Mouse (Mus musculus) liver, embryonic 12.5 days (tissue): ENCODE results near the gene Ercc1. TPM values are rescaled to one million over a fixed set of nuclear protein-coding genes. Genes with fewer than 3 reads are reported as not detected.

Experiments
- ATAC-seq: fragments of 200-750 bp; cut with Nextera tagmentation; 2 replicates; pipeline ENCODE4 v1.8.0; 2017; ENCODE audit warnings: moderate number of reproducible peaks, mild to moderate bottlenecking, moderate library complexity
- H3K27ac ChIP-seq: fragments of 300-500 bp; sonication (generic); 2 replicates; pipeline ENCODE4 v1.5.1; 2016; ENCODE audit warnings: mild to moderate bottlenecking
- H3K27me3 ChIP-seq: fragments of 300-500 bp; sonication (generic); replicated peaks from 2 replicates; pipeline ENCODE4 v1.6.1; 2016; ENCODE audit warnings: mild to moderate bottlenecking, moderate library complexity
- H3K36me3 ChIP-seq: fragments of 300-500 bp; sonication (generic); 2 replicates; pipeline ENCODE4 v1.6.1; 2016; ENCODE audit warnings: mild to moderate bottlenecking, moderate library complexity
- H3K4me1 ChIP-seq: fragments of 300-500 bp; sonication (generic); 2 replicates; pipeline ENCODE4 v1.6.1; 2016
- H3K4me2 ChIP-seq: fragments of 300-500 bp; sonication (generic); 2 replicates; pipeline ENCODE4 v1.6.1; 2016; ENCODE audit warnings: mild to moderate bottlenecking, moderate library complexity
- H3K4me3 ChIP-seq: fragments of 300-500 bp; sonication (generic); 2 replicates; pipeline ENCODE4 v1.5.1; 2016; ENCODE audit warnings: mild to moderate bottlenecking, moderate library complexity
- H3K9ac ChIP-seq: fragments of 300-500 bp; sonication (generic); 2 replicates; pipeline ENCODE4 v1.6.1; 2016; ENCODE audit warnings: mild to moderate bottlenecking, moderate library complexity
- H3K9me3 ChIP-seq: fragments of 300-500 bp; sonication (generic); replicated peaks from 2 replicates; pipeline ENCODE4 v1.6.1; 2016; ENCODE audit warnings: mild to moderate bottlenecking, moderate library complexity
- WGBS: fragments of 180-500 bp; shearing (Covaris S2); methylation state at CpG from one replicate; pipeline ENCODE4 v1.1.7; 2016; ENCODE audit not compliant: insufficient replicate concordance; 5-methylcytosine and 5-hydroxymethylcytosine counted together
- polyA plus RNA-seq: library from polyadenylated mRNA; unstranded; fragments of >200 nt; fragmentation: Nextera tagmentation; extraction: Ambion mirVana; gene quantifications from 2 replicates; pipeline ENCODE4 v1.2.1, GENCODE M21; 2016

Gene Ercc1
- polyA plus RNA-seq, 1 experiment from 2014 or later, result 31.5 TPM

DNA sequence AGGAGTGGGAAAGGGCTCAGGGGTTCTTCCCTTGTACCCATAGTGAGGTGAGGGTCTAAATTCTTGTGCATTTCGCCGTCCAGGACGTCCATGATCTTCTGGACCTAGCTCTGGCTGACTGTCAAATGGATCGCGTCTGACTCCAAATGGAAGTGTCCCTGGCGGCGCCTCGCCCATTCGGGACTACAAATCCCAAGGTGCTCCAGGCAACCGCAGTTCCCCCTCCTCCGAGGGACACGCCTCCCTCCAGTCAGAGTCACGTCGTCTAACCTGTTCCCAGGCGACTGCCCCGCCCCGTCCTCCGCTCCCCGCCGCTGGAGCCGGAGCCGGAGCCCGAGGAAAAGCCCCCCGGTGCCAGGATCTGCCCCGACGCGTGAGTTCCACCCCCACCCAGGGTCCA, 16.4 kb downstream of the Ercc1 start:
- peaks cover 64% of the 10 kb centered on the region for H3K4me1 ChIP-seq

GRCm38 (mm10) chr7:19361720-19362119, 17.1 kb downstream of the Ercc1 start:
- H3K36me3 ChIP-seq, result peaks cover 14% of the 10 kb centered on the region
- H3K4me2 ChIP-seq, result peak overlapping the region; percentile 100
- peak overlapping the region; percentile 77 for H3K9ac ChIP-seq
- 10% methylated on average over 16 of the region's 16 CpGs for WGBS
- H3K9me3 ChIP-seq, result no peaks in the 10 kb centered on the region
- ATAC-seq, result no peak
- peak overlapping the region; percentile 43 for H3K27ac ChIP-seq
- H3K27me3 ChIP-seq, result peaks cover 17% of the 10 kb centered on the region
- peaks cover 60% of the 10 kb centered on the region for H3K4me1 ChIP-seq
- H3K4me3 ChIP-seq, result peak overlapping the region; percentile 72

More for the DNA sequence above, 16.4 kb downstream of the Ercc1 start:
- H3K9ac ChIP-seq, result peak overlapping the region; percentile 77
- H3K27ac ChIP-seq, result peak overlapping the region; percentile 82
- WGBS, result 2% methylated on average over 27 of the region's 27 CpGs
- no peaks in the 10 kb centered on the region for H3K9me3 ChIP-seq
- peak overlapping the region; percentile 72 for H3K4me3 ChIP-seq
- H3K36me3 ChIP-seq, result peaks cover 21% of the 10 kb centered on the region
- H3K27me3 ChIP-seq, result peaks cover 17% of the 10 kb centered on the region
- peak overlapping the region; percentile 100 for H3K4me2 ChIP-seq
- ATAC-seq, result peak; percentile 80

DNA sequence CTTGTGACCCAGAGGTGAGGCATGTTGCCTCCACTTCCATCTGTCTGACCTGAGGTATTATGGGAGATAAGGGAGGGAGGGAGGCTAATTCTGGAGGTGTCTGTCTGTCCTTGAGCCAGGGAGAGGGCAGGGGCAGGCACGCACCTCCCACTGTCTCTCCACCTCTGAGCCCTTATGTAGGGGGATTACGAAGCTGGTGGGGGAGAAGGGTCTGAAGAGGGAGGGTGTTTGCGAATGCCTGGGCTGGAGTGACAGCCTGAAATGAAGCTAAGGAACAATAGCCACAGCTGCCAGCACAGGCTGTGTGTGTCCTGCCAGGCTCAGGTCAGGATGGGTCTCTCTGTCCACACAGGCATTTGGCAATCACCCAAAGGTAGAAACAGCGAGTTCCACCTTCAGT, 17.7 kb downstream of the Ercc1 start:
- Histone ChIP-seq H3K27ac (no peak overlapping the region), H3K36me3 (peaks cover 9% of the 10 kb centered on the region), H3K27me3 (peaks cover 20% of the 10 kb centered on the region), H3K4me2 (peak overlapping the region; percentile 100), H3K4me1 (peaks cover 60% of the 10 kb centered on the region), H3K4me3 (no peak overlapping the region; the same call in 1 of the 2 replicates), H3K9me3 (no peaks in the 10 kb centered on the region), H3K9ac (peak overlapping the region; percentile 17; the same call in 1 of the 2 replicates)
- WGBS, result 40% methylated on average over 4 of the region's 4 CpGs
- no peak for ATAC-seq

- H3K27ac ChIP-seq, result no peak overlapping the region
- ATAC-seq, result no peak
- no peak overlapping the region for H3K9ac ChIP-seq
- peaks cover 52% of the 10 kb centered on the region for H3K4me1 ChIP-seq
- 4% methylated on average over 18 of the region's 18 CpGs for WGBS
- H3K9me3 ChIP-seq, result no peaks in the 10 kb centered on the region
- no peak overlapping the region for H3K4me3 ChIP-seq
- peak overlapping the region; percentile 20; the same call in 1 of the 2 replicates for H3K4me2 ChIP-seq
- no peaks in the 10 kb centered on the region for H3K36me3 ChIP-seq
- peaks cover 31% of the 10 kb centered on the region for H3K27me3 ChIP-seq
Observed at GRCm38 (mm10) chr7:19363881-19364280, 19.3 kb downstream of the Ercc1 start.

DNA sequence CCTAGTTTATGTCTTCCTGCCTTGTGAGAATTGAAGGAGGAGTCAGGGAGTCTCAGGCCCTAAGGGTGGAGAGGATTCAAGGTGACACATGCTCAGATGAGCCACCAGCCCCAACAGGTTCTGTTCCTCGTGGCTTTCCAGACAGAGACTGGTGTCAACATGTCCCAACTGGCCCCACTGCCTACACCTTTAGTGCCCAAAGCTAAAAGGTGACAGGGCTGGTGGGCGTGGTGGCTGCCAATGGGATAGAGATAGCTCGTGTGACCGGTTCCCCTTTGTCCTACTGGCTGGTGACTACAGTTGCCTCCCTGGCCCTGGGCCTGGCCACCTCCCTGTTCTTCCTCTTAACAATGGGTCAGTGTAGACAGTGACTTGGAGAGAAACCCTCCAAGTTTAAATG, 20.8 kb downstream of the Ercc1 start:
- Histone ChIP-seq H3K36me3 (no peaks in the 10 kb centered on the region), H3K9me3 (no peaks in the 10 kb centered on the region), H3K4me2 (no peak overlapping the region), H3K4me1 (peaks cover 49% of the 10 kb centered on the region), H3K9ac (no peak overlapping the region), H3K27ac (no peak overlapping the region), H3K4me3 (no peak overlapping the region), H3K27me3 (peaks cover 46% of the 10 kb centered on the region)
- ATAC-seq, result no peak
- WGBS, result 49% methylated on average over 4 of the region's 4 CpGs

DNA sequence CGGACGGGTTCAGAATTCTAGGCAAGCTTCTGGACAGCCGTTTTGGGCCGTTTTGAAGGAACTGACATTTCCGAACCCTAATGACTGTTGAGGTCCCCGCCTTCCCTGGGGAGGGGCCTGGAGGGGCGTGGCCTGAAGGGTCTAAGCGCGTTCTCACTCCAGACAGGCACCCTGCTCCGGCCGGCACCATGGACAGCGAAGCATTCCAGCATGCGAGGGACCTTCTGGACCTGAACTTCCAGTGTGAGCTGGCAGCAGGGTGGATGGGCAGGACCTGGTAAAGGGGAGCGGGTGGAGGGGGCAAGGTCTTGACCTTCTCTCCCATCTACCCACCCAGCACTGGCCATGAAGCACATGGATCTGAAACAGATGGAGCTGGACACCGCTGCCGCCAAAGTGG, 23.8 kb downstream of the Ercc1 start:
- Histone ChIP-seq H3K27me3 (peaks cover 52% of the 10 kb centered on the region), H3K27ac (no peak overlapping the region), H3K4me3 (no peak overlapping the region), H3K4me1 (peaks cover 25% of the 10 kb centered on the region), H3K9me3 (no peaks in the 10 kb centered on the region), H3K4me2 (0 out of 2 replicates have a peak overlapping the region, but pooled peaks have one; percentile 4), H3K9ac (no peak overlapping the region), H3K36me3 (no peaks in the 10 kb centered on the region)
- WGBS, result 19% methylated on average over 16 of the region's 16 CpGs
- ATAC-seq, result no peak

DNA sequence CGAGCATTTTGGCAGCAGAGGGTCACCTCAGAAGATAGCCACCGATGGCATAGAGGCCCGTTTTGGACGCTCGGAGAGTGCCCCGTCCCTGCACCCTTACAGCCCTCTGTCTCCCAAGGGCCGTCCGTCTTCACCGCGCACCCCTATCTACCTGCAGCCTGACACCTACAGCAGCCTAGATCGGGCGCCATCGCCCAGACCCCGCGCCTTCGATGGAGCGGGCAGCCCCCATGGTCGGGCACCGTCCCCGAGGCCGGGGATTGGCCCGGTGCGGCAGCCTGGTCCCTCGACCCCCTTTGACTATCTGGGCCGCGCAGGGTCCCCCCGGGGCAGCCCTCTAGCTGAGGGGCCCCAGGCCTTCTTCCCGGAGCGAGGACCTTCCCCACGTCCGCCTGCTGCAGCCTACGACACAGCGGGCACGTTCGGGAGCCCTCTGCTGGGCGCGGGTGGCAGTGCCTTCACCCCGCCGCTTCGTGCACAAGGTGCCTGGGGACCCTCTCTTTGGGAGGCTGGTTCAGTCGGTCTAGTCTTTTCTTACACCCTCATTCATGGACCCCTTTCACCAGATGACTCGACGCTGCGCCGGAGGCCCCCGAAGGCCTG, 25.3 kb downstream of the Ercc1 start:
- Histone ChIP-seq H3K27me3 (peaks cover 45% of the 10 kb centered on the region), H3K4me3 (peak overlapping the region; percentile 40), H3K4me2 (peak overlapping the region; percentile 74)

DNA sequence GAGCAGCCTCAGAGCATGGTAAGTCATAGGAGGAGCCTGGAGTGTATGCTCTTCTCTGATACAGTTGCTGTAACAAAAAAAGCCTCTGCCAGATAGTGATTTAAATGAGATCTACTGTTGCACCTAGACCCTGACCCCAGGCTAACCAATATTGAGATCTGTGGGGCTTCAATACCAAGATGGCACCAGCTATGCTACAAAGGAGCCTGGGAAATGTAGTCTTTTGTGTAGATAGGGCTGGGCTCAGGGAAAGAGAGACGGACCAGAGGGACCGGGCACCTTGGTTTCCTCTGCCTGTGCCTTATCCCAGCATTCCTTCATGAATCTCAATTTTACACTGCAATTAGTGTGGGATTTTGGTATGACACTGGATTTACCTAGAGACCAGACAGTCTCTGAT, 28.8 kb downstream of the Ercc1 start:
- no peaks in the 10 kb centered on the region for H3K36me3 ChIP-seq
- ATAC-seq, result no peak
- no peak overlapping the region for H3K4me3 ChIP-seq
- no peaks in the 10 kb centered on the region for H3K9me3 ChIP-seq
- no peak overlapping the region for H3K9ac ChIP-seq
- H3K4me1 ChIP-seq, result peaks cover 14% of the 10 kb centered on the region
- no peak overlapping the region for H3K4me2 ChIP-seq
- H3K27me3 ChIP-seq, result peaks cover 35% of the 10 kb centered on the region
- 84% methylated on average over 2 of the region's 2 CpGs for WGBS
- no peak overlapping the region for H3K27ac ChIP-seq

More for the DNA sequence above, 25.3 kb downstream of the Ercc1 start:
- Histone ChIP-seq H3K4me1 (peaks cover 16% of the 10 kb centered on the region), H3K9me3 (no peaks in the 10 kb centered on the region), H3K36me3 (no peaks in the 10 kb centered on the region), H3K27ac (no peak overlapping the region), H3K9ac (peak overlapping the region; percentile 41; the same call in 1 of the 2 replicates)
- ATAC-seq, result peak; percentile 19; the same call in 1 of the 2 replicates
- 12% methylated on average over 46 of the region's 46 CpGs for WGBS

DNA sequence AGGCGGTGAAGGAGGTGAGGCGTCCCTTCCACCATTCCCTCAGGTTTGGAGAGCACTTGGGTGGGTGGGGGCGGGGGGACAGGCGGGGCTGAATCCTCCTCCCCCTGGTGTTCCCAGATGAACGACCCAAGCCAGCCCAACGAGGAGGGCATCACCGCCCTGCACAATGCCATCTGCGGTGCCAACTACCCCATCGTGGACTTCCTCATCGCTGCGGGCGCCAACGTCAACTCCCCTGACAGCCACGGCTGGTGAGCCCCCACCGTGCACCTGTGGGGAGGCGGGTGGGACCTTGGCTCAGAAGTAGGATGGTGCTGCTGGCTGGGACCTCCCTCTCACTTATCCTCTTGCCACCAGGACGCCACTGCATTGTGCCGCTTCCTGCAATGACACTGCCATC, 30.8 kb downstream of the Ercc1 start:
- Histone ChIP-seq H3K27ac (no peak overlapping the region), H3K27me3 (peaks cover 15% of the 10 kb centered on the region), H3K36me3 (no peaks in the 10 kb centered on the region), H3K4me1 (peaks cover under 1% of the 10 kb centered on the region), H3K4me3 (no peak overlapping the region), H3K4me2 (no peak overlapping the region), H3K9ac (no peak overlapping the region), H3K9me3 (no peaks in the 10 kb centered on the region)
- no peak for ATAC-seq
- WGBS, result 73% methylated on average over 18 of the region's 18 CpGs

DNA sequence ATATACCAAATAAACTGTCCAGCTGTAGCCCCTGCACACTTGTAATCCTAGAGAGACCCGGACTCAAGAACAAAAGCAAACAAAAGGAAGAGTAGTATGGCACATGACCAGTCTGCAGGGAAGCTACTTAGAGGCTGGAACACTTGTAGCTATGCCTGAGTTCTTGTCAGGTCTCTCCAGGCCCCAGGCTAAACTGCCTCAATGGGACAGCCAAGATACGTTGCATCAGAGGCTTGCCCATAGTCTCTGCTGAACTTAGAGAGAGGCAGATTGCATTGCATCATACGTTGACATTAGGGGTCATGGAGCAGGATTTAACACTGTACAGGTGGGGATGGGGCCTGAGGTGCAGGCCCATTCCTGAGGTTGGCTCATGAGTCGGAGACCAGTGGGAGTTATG, 31.4 kb downstream of the Ercc1 start:
- WGBS, result 67% methylated on average over 4 of the region's 4 CpGs
- ATAC-seq, result peak; percentile 48
- no peaks in the 10 kb centered on the region; the same call in 1 of the 2 replicates for H3K4me1 ChIP-seq
- no peak overlapping the region for H3K4me2 ChIP-seq
- peaks cover 10% of the 10 kb centered on the region for H3K27me3 ChIP-seq
- H3K4me3 ChIP-seq, result no peak overlapping the region
- H3K9me3 ChIP-seq, result no peaks in the 10 kb centered on the region
- no peaks in the 10 kb centered on the region for H3K36me3 ChIP-seq
- H3K9ac ChIP-seq, result no peak overlapping the region
- no peak overlapping the region for H3K27ac ChIP-seq

DNA sequence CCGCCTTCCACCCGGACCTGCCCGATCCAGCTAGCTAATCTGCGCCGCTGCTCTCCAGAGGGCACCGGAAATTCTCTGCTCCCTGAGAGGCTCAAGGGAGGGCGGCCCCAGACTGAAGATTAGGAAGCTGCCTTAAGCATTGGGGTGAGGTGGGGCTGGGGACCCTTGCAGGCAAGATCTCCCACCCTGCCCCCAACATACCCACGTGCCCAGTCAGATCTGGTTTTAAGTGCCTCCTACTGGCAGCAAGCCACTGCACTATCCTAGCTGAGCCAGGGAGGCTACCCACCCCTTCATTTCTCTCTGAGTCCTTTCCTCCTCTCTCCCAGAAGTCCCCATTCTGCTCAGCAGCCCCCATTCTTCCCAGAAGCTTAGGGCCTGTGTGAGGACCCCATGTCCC, 33.5 kb downstream of the Ercc1 start:
- H3K9ac ChIP-seq, result no peak overlapping the region
- ATAC-seq, result no peak
- H3K4me1 ChIP-seq, result peaks cover 12% of the 10 kb centered on the region
- H3K9me3 ChIP-seq, result no peaks in the 10 kb centered on the region
- 0 out of 2 replicates have a peak, but pooled peaks cover 2% of the 10 kb centered on the region for H3K27me3 ChIP-seq
- no peaks in the 10 kb centered on the region for H3K36me3 ChIP-seq
- H3K4me2 ChIP-seq, result no peak overlapping the region
- no peak overlapping the region for H3K27ac ChIP-seq
- WGBS, result 39% methylated on average over 8 of the region's 8 CpGs
- H3K4me3 ChIP-seq, result no peak overlapping the region

DNA sequence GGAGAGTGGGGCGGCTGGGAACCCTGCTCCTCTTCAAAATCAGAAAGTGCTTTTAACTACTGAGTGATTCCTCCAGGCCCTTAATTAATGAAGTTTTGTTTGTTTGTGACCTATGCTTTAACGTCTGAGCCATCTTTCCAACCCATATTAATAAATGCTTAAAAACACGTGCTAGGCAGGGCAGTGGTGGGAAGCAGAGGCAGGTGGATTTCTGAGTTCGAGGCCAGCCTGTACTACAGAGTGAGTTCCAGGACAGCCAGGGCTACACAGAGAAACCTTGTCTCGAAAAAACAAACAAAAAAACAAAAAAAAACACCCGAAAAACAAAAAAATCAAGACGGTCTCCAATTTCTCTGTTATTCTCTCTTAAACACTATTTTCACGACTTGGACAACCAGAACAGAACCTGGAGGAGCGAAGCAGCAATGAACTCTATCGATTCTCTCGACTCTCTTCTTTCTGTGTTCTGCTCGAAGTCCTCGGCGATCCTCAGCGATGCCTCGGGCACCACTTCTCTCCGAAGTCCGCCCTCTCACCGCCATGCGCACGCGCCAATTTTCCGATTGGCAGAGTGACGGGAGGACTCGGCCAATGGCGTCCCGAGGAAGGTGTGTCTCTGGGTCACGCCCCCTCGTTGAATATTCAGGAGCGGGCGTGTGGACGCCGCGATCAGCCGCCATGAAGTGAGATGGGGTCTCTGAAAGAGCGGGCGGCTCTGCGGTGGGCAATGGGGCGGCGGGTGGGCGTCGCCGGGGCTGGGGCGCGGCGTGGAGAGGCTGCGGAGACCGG, 37.0 kb downstream of the Ercc1 start, which contains the start of gene Ercc2:
TSS of gene Ercc2 (plus strand) at position 634 of the 789 bp plus-strand sequence.
- Histone ChIP-seq H3K27me3 (no peaks in the 10 kb centered on the region), H3K4me3 (peak within 1 kb of the TSS; percentile 82), H3K36me3 (peaks cover 30% of the 10 kb centered on the region), H3K27ac (peak within 1 kb of the TSS; percentile 57), H3K4me1 (peaks cover 22% of the 10 kb centered on the region), H3K4me2 (peak within 1 kb of the TSS; percentile 93), H3K9me3 (no peaks in the 10 kb centered on the region), H3K9ac (peak within 1 kb of the TSS; percentile 82)
- peak; percentile 96 for ATAC-seq
- WGBS, result 6% methylated on average over 45 of the region's 48 CpGs
